Mouse (Mus musculus) c-Kit-positive CD71-positive TER-119-positive erythroid progenitor cells, embryonic 14.5 days (primary cell): ENCODE results near the gene March9.

Experiments used
- DNase-seq: peaks from one replicate; pipeline ENCODE4 v3.0.0-alpha.2; 2013; ENCODE audit warnings: low spot score

The March9 gene

DNA sequence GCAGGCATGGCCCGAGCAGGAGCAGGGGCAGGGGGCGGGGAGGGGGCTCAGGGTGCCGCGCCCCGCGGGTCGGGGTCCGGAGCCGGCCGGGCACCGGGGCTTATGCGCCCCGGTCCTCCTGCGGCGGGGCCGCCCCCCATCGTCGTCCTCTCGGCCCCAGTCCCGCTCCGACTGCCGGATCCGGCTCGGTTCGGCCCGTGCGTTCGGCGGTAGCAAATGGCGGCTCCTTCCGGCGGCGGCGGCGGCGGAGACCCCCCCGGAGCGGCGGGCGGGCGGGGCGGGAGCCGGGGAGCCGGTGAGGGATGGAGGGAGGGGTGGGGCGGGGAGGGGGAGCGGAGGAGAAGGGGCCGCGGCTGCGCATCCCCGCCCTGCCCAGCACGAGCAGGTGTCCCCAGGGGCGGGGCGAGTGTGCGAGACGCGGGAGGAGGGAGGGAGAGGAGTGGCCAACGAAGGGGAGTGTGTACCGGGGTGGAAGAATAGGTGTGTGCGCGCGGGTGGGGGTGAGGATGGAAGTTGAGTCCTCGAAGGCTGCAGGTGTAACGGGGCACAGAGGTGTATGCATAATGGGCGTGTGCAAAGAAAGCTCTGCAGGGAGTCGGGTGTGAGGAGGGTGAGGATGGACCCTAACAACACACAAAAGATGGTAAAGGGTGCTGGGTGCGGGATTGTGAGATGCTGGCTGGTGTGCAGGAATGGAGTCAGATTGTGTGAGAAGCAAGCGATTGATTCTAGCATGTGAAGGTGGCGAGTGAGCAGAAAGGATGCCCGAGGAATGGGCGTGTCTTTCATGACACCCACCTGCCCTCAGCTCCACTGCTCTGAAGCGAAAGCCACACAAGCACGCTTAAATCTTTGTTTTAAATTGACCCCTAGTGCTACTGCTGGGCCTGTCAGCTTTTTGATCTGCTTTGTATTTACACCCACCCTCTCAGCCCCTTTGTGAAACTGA is at the start of gene March9:
March9 (minus strand) TSS at position 217 of the 949 bp plus-strand sequence.
- no peak for DNase-seq

DNA sequence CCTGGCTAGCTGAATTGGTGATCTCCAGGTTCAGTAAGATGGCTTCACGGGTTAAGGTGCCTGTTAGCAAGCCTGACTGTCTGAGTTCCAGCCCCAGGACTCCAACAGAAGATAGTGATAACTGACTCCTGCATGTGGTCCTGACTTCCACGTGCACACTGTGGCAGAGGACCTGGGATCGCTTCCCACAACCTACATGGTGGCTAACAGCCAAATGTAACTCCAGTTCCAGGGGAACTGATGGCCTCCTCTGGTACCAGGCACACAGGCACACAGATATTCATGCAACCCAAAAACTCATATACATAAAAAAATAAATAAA is 48.2 kb upstream of the March9 start:
- no peak for DNase-seq

DNA sequence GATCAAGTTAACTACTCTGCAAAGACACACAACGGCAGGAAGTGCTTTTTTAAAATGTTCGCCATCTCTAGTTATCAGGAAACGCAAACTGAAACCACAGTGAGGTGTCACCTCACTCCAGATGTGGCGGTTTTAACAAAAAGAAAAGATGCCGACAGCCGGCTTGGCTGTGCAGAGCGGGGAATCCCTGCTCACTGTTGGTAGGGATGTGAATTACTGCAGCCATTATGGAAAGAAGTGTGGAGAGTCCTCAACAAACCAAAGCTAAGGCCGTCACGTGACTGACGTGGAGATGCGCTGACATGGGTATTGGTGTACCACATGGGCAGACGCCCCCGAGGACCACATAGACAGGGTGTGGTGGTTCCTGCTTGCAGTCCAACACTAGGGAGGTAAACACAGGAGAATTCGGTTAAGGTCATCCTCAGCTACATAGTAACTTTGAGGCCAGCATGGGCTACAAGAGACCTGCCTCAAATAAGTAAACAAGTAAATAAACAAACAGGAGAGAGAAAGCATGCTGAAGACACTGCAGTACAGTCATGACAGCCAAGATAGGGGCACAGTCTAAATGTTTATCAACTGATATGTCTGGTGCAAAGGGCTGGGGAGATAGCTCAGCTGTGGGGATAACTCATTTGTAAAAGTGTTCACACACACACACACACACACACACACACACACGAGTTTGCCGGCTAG is 47.7 kb upstream of the March9 start:
- no peak for DNase-seq

DNA sequence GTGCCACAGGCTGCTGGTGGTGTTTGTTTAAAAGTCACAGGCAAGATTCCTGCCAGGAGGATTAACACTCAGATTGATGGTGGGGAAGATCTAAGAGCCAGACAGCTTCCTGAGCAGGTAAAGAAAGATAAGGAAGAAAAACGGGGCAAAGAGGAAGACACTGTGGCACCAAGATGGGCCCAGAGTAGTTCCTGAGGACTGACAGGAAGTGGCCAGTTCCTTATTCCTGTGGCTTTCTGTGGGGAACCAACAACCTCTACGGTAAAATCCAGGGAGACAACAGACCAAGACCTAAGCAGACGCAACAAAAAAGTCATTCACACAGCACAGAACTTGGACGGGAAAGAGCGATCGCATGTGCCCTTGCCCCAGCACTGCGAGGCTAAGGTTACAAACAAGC is 43.6 kb upstream of the March9 start:
- DNase-seq, result no peak

DNA sequence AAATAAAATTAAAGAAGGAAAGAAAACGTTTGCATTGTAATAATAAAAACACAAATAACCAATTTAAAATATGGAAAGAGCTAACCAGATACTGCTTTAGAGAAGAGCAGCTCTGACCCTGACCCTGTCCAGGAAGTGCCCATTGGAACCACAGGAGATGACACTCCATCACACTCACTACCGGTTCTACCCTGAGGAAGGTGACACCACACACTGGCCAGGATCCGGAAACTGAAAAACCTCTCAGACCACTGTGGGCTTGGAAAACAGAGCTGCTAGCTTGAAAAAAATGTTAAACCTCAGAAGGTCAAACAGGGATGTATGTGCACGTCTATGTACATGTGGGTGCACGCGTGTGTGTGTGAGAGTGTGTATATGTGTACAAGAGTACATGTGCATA is 41.2 kb upstream of the March9 start:
- no peak for DNase-seq

DNA sequence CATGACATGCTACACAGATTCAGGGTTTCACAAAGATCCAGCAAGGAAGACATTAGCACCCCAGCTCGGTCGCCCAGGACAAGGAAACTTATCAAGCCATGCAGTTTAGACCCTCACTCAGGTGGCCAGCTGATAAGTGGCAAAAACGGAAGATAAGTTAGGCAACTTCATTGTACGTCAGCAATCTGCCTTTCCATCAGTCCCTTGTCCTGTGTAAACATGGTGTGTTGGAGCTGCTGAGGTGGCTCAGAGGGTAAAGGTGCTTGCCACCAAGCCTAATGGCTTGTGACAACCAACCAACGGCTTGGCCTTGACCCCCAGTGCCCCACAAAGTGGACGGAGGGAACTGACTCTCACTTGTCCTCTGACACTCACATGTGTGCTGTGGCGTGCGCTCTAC is 40.4 kb upstream of the March9 start:
- DNase-seq, result no peak

DNA sequence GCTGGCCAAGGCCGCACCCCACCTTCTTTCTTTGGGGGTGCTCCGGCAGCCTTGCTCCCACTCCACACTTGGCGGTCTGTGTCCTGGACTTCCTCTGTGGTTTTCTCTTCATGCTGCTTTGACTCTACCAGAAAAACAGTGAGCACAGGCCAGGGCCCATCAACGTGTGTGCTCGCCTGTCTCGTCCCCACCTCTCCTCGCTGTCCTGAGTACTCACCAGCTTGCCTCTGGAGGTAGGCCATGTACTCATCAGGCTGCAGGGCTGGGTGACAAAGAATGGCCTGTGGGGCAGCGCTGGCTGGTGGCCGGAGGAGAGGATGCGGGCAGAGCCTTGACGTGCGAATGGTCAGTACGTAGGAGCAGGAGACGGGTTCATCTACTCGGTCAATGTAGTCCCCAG is 39.9 kb upstream of the March9 start:
- DNase-seq, result no peak

DNA sequence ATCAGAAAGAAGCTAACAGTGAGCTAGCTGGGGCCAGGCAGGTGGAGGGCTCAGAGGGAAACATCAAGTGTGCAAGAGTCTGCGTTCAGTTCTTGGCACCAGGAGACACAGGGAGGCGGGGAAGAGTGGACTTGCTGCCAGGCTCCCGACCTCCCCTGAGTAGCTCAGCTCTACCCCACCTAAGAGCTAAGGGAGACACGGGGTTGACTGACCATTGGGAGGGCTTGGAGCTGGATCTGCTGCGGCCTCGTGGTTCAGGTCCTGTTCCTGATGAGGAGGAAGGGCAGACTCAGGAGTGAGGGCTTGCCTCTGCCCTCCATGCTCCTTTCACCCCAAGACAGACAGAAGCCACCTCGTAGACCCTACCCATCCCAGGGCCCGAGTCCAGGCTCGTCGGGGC is 39.2 kb upstream of the March9 start:
- no peak for DNase-seq

DNA sequence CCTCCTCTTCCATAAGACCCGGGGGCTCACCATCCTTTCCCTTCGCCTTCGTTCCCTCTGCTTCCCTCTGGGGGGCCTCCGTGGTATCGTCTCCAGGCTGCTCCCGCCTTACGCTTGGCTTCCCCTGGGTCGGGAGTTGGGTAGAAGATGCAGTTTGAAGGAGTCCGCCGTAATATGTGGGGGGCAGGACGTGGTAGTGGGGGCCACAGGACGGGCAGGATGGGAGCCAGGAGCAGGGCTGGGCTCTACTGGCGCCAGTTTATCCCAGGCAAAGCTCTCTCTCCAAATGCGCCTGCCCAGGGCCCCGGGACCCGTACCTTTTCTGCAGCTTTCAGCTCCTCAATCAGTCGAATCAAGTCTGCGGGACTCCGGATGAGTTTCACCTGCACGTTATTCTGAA is 38.5 kb upstream of the March9 start:
- DNase-seq, result no peak

DNA sequence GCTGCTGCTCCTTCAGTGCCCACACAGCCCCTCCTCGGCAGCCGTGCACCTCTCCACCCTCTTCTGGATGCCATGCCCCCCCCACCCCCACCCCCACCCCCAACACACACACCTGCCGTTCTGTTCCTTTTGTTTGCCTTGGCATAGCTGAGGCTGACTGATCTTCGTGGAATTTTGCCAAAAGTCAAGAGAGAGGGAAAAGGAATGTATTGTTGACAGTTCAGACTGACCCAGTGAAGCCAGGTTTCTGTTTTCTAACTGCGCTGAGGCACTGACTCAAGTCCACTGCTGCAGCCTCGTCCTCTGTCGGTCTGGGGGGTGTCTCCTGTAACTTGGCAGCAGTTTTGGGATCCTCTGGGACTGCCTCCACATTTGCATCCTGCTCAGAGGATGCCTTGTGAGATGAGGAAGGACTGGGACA is 34.4 kb upstream of the March9 start:
- DNase-seq, result no peak

DNA sequence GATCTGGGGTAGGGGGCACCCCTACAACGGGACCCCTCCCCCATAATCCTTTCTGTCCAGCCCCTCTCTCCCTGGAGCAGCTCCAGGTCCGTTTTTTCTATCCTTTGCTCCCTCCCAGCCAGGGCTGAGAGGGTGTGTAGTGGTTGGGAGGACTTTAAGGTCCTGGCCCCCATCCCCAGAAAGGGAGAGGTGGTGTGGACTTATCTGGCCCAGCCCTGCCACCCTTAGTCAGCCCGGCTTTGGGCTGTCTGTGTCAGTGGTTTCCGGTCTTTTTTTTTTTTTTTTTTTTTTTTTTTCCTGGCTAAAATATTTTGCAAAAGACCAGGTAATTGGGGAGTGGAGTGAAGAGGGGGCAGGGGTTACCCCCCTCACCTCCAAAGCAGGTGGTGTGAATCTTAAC is 32.8 kb upstream of the March9 start:
- no peak for DNase-seq

DNA sequence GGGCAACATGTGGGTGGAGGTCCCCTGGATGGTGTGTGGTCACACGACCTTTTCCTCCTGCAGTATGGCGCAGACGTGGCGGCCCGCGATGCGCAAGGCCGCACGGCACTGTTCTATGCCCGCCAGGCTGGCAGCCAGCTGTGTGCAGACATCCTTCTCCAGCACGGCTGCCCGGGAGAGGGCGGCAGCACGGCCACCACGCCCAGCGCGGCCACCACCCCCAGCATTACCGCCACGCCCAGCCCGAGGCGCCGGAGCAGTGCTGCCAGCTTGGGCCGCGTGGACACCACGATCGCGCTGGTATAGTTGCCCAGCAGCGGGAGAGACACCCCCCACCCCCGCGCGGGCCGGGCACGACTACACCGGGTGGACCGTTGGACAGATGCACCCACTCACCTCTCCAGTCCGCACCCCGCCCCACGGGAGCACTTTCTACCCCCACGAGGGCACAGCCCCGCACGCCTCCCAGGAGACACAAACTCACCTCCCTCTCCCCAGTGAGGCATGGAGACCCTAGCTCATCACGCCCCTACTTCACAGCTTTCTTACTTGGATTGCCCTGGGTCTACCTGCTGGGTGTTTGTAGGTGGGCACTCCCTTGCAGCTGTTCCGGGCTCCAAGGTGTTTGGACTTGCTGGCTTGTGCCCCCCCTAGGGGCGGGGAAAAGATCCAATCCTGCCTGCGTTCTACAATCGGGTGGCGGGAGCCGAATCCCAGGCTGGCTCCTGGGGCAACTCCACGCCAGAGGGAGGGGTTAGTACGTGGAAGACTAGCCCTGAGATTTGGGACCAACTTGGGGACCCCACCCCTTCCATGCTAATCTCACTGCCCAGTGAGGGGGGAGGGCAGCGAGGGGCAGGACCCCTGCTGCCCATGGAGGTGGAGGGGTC is 31.8 kb upstream of the March9 start:
- no peak for DNase-seq

DNA sequence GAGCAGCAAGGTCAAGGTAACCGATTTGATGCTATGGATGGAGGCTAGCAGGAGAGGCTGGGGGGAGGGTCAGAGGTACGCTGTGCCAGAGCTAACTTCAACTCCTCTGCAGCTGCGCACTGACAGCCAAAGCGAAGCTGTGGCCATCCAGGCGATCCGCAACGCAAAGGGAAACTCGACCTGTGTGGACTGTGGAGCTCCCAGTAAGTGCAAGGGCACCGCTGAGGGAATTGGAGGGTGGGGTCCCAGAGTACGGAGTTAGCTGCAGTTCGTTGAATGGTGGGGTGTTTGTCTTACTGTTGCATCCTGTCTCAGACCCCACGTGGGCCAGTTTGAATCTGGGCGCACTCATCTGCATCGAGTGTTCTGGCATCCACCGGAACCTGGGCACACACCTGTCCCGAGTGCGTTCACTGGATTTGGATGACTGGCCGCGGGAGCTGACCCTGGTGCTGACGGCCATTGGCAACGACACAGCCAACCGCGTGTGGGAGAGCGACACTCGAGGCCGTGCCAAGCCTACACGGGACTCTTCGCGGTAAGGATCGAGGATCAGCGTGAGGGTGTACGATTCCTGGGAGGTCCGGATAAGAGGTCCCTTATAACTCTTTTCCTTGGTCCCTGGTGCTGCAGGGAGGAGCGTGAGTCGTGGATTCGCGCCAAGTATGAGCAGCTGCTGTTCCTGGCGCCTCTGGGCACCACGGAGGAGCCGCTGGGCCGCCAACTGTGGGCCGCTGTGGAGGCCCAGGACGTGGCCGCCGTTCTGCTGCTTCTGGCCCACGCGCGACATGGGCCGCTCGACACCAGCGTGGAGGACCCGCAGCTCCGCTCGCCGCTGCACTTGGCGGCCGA is 30.8 kb upstream of the March9 start:
- no peak for DNase-seq

DNA sequence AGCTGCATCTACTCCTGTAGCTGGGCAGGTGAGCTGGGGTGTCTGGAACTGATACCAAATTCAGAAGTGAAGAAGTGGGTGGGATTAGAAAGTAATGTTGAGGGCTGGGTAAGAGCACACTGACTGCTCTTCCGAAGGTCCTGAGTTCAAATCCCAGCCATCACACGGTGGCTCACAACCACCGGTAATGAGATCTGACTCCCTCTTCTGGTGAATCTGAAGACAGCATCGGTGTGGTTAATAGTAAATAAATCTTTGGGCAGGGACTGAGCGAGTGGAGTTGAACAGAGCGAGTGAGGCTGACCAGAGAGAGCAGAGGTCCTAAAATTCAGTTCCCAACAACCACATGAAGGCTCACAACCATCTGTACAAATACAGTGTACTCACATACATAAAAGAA is 25.6 kb upstream of the March9 start:
- no peak for DNase-seq

DNA sequence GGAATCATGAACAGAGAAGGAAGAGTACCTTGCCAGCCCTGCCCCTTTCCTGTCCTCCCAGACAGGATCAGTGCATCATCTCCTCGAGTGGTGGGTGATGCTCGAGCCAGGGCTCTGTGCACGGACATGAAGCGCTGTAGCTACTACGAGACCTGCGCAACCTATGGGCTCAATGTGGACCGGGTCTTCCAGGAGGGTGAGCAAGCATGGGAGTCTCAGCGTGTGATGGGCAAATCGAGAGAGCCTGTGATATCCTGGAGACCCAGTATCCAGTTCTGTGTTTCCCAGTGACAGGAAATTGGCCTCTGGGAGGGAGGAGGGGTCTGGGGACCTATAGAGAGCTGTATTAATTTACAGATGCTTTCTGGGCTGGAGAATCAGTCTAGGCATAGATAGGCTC is 25.1 kb upstream of the March9 start:
- DNase-seq, result no peak

DNA sequence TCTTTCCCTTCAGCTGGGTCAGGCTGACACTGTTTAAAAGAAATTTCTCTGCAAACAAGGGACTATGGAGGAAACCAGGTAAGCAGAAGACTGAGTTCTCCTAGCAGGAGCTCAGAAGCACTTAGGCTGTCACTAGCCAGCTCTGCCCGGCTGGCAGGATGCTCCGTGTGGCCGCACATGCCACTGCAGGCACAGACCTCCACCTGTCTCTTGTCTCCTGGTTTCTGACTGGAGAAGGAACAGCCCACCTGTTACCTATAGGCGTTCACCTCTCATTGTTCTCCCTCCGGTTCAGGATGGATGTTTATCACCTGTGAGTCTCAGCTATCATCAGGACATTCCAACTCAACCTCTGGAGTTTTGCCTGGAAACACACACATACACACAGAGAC is 23.9 kb upstream of the March9 start:
- DNase-seq, result no peak

DNA sequence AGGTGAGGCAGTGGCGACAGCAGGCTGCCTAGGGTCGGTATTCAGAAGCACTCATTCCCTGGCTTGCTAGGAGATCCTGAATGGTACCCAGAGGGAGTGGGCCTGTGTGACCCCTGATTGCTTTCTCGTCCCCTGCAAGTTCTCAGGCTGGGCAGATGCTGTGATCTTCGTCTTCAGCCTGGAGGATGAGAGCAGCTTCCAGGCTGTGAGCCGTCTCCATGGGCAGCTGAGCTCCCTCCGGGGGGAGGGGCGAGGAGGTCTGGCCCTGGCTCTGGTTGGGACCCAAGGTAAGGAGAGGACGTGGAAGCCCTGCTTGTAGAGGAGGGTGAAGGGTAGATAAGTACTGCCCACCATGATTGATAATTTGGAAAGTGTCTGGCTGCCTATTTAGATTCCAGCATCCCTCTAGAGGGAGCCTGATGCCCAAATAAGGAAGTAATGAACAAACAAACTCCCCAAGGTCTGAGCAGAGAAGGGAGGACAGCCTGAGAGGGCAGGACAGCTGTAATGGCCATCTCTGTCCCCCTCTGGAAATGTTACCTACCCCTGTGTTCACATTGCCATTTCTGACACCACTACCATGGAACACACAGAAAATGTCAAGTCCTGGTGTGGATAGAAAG is 23.4 kb upstream of the March9 start:
- DNase-seq, result no peak

DNA sequence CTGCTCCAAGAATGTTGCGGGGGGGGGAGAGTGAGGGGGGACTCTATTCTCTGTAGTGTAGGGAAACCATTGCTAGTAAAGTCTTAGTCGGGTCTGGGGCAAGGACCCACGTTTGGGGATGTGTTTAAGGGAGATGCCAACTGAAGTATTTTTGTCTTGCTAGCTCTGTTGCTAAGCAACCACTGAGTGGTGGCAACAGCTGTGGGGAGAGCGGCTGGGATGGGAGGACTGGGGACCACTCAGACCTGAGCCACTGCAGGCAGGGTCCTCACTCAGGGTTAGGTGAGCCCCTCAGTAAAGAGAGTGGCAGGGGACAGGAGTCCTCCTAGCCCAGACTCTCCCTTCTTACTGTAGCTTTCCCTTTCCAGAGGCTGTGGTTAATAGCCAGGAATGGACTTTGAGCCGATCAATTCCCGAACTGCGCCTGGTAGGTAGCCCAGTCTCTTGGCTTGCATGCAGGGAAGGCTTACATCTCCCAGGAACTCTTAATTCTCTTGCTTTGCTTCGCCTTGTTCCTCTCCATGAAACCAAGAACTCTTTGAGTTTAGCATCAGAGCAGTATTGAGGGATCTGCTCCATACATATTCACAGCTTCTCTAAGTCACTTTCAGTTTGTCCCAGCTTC is 22.1 kb upstream of the March9 start:
- DNase-seq, result no peak

DNA sequence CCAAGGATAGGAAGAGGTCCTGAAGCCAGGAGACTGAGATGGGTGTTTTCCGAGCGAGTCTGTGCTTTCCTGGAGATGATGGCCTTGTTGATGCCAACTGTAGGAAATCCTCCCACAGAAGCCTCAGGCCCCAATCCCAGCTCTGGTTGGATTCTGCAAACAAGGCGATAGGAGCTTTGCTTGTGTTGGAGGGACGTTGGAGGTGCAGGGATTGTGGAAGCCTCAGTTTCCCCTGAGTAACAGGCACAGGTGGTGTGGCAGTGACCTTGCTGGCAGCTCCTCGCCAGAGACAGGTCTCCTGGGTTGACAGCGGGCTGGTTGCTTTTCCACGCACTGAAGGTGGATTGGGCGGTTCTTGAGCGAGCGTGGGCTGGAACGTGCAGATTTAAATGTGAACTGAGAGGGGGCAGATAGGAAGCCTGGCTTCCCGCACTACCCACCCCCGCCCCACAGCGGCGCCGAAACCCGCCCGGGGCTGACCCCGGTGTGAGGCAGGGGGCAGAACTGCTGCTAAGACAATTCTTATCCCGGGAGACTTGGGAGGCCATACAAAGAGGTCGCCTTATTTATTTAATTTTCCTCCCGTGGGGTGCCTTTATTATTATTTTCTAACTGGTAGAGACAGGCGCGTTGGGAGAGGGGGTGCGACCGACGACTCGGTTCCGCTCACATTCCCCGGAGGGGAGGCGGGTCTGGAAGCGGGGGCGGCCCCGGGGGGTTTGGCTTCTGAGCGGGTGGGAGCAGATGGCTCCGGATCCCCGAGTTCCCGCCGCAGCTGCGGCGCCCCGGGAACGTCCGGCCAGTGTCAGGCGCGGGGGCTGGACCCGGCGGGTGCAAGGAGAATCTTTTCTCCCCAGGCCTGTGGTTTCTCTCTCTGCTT is 21.2 kb upstream of the March9 start:
- no peak for DNase-seq
